Mouse (Mus musculus) heart, embryonic 14.5 days (tissue): ENCODE measurements around the gene Tmeff1. TPM values are rescaled to one million over a fixed set of nuclear protein-coding genes. Genes with fewer than 3 reads are reported as not detected.

Experiments used
- ATAC-seq: fragments of 200-750 bp; cut with Nextera tagmentation; 2 replicates; pipeline ENCODE4 v1.8.0; 2017; ENCODE audit warnings: low read depth, moderate TSS enrichment; ENCODE audit not compliant: insufficient number of reproducible peaks, insufficient read depth, low FRiP score
- H3K27ac ChIP-seq, 2 experiments: fragments of 200-500 bp in 1 of 2; fragments of 300-500 bp in 1 of 2; sonication (generic) in 1 of 2; replicated peaks in 1 of 2; 2 replicates each; pipeline ENCODE4 v1.5.1; 2012 to 2014; ENCODE audit warnings: low read depth in 2 of 2, low read length in 2 of 2, control low read depth in 1 of 2, mild to moderate bottlenecking in 1 of 2, mixed read lengths in 1 of 2; ENCODE audit not compliant: control insufficient read depth in 1 of 2, insufficient read depth in 1 of 2
- H3K27me3 ChIP-seq: fragments of 300-500 bp; sonication (generic); 2 replicates; pipeline ENCODE4 v1.6.1; 2014; ENCODE audit warnings: mild to moderate bottlenecking, low read length, control low read depth; ENCODE audit not compliant: control insufficient read depth, insufficient read depth
- H3K36me3 ChIP-seq: fragments of 300-500 bp; sonication (generic); 2 replicates; pipeline ENCODE4 v1.6.1; 2014; ENCODE audit warnings: mild to moderate bottlenecking, control low read depth, low read length, mixed read lengths; ENCODE audit not compliant: control insufficient read depth, insufficient read depth
- H3K4me1 ChIP-seq, 2 experiments: fragments of 200-500 bp in 1 of 2; fragments of 300-500 bp in 1 of 2; sonication (generic) in 1 of 2; 2 replicates each; pipeline ENCODE4 v1.6.1; 2012 to 2014; ENCODE audit warnings: low read length in 2 of 2, control low read depth in 1 of 2, mixed read lengths in 1 of 2; ENCODE audit not compliant: control insufficient read depth in 2 of 2, insufficient read depth in 2 of 2
- H3K4me2 ChIP-seq: fragments of 300-500 bp; sonication (generic); 2 replicates; pipeline ENCODE4 v1.6.1; 2014; ENCODE audit warnings: mild to moderate bottlenecking, low read length
- H3K4me3 ChIP-seq, 2 experiments: fragments of 200-500 bp in 1 of 2; fragments of 300-500 bp in 1 of 2; sonication (generic) in 1 of 2; 2 replicates each; pipeline ENCODE4 v1.5.1; 2012 to 2014; ENCODE audit warnings: low read length in 2 of 2, mild to moderate bottlenecking in 2 of 2, control low read depth in 1 of 2, low read depth in 1 of 2, moderate library complexity in 1 of 2; ENCODE audit not compliant: control insufficient read depth in 1 of 2, insufficient read depth in 1 of 2
- H3K9ac ChIP-seq: fragments of 300-500 bp; sonication (generic); 2 replicates; pipeline ENCODE4 v1.6.1; 2014; ENCODE audit warnings: mild to moderate bottlenecking, low read length
- H3K9me3 ChIP-seq: fragments of 300-500 bp; sonication (generic); 2 replicates; pipeline ENCODE4 v1.6.1; 2016; ENCODE audit warnings: low read length, control low read depth; ENCODE audit not compliant: control insufficient read depth
- WGBS: fragments of 180-500 bp; shearing (Covaris S2); extraction: QIAGEN DNeasy Blood & Tissue Kit; methylation state at CpG from one replicate; pipeline ENCODE4 v1.1.7; 2014; 5-methylcytosine and 5-hydroxymethylcytosine counted together
- polyA plus RNA-seq: library from polyadenylated mRNA; unstranded; fragments of >200 nt; fragmentation: Nextera tagmentation; extraction: Ambion mirVana; gene quantifications from 2 replicates; pipeline ENCODE4 v1.2.1, GENCODE M21; 2014

Tmeff1 gene
- polyA plus RNA-seq, 1 experiment from 2014 or later: 41.8 TPM

GRCm38 (mm10) chr4:48646143-48646542 is 61.2 kb downstream of the Tmeff1 start:
- H3K4me2 ChIP-seq: no peak overlapping the region
- WGBS: 92% methylated on average over 5 of the region's 5 CpGs
- H3K9me3 ChIP-seq: no peaks in the 10 kb centered on the region
- no peak overlapping the region for H3K4me3 ChIP-seq
- peaks cover 59% of the 10 kb centered on the region for H3K36me3 ChIP-seq
- no peaks in the 10 kb centered on the region for H3K27me3 ChIP-seq
- no peak for ATAC-seq
- H3K27ac ChIP-seq: no peak overlapping the region
- H3K4me1 ChIP-seq: no peaks in the 10 kb centered on the region
- H3K9ac ChIP-seq: no peak overlapping the region

DNA sequence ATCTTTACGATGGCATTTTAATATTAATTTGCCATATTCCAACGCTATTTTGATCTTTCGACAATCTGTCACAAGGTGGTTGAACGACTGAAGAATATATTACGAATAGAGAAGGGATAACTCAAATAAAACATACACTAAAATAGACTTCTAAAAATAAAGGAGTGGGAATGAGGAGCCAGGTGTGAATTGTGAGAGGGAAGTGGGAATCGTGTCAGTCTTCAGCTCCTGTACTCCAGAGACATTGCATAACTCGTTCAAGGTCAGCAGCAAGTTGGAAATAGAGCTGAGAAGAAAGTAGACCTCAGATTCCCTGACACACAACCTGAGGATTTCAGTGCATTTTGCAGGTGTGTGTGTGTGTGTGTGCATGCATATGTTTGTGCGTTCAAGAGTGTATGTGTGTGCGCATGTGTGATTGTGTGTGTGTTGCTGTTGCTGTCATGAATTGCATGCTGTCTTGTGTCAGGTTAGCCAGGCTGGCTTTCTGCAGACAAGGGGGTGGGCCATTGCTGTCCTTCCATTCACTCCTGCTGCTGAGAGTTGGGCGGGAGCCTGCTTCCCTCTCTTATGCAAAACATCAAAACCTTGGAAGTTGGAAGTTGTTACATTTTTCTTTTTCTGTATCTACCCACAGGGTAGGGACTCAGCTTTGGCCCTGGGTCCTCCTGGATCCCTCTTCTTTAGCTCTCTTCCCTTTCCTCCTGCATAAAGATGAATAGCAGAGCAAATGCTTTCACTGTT is 65.8 kb downstream of the Tmeff1 start:
- 83% methylated on average over 10 of the region's 10 CpGs for WGBS
- H3K4me1 ChIP-seq: no peaks in the 10 kb centered on the region
- no peak overlapping the region for H3K4me2 ChIP-seq
- no peak for ATAC-seq
- H3K27ac ChIP-seq: no peak overlapping the region
- no peak overlapping the region for H3K4me3 ChIP-seq
- no peaks in the 10 kb centered on the region for H3K9me3 ChIP-seq
- no peak overlapping the region for H3K9ac ChIP-seq
- H3K36me3 ChIP-seq: peaks cover 57% of the 10 kb centered on the region
- H3K27me3 ChIP-seq: no peaks in the 10 kb centered on the region

GRCm38 (mm10) chr4:48654118-48654517 is 69.1 kb downstream of the Tmeff1 start:
- no peaks in the 10 kb centered on the region for H3K4me1 ChIP-seq
- no peaks in the 10 kb centered on the region for H3K27me3 ChIP-seq
- H3K9ac ChIP-seq: no peak overlapping the region
- no peak overlapping the region for H3K4me3 ChIP-seq
- H3K27ac ChIP-seq: no peak overlapping the region
- no peaks in the 10 kb centered on the region for H3K9me3 ChIP-seq
- 86% methylated on average over 4 of the region's 4 CpGs for WGBS
- ATAC-seq: no peak
- peaks cover 52% of the 10 kb centered on the region for H3K36me3 ChIP-seq
- H3K4me2 ChIP-seq: no peak overlapping the region

GRCm38 (mm10) chr4:48656530-48656929 is 71.6 kb downstream of the Tmeff1 start:
- H3K36me3 ChIP-seq: peaks cover 49% of the 10 kb centered on the region
- 92% methylated on average over 8 of the region's 8 CpGs for WGBS
- H3K4me2 ChIP-seq: no peak overlapping the region
- H3K9me3 ChIP-seq: no peaks in the 10 kb centered on the region
- no peak overlapping the region for H3K4me3 ChIP-seq
- H3K4me1 ChIP-seq: peaks cover 2 to 5% of the 10 kb centered on the region in 2 experiments; a peak in 1 of 4 replicates
- no peaks in the 10 kb centered on the region for H3K27me3 ChIP-seq
- ATAC-seq: no peak
- H3K27ac ChIP-seq: no peak overlapping the region
- no peak overlapping the region for H3K9ac ChIP-seq

DNA sequence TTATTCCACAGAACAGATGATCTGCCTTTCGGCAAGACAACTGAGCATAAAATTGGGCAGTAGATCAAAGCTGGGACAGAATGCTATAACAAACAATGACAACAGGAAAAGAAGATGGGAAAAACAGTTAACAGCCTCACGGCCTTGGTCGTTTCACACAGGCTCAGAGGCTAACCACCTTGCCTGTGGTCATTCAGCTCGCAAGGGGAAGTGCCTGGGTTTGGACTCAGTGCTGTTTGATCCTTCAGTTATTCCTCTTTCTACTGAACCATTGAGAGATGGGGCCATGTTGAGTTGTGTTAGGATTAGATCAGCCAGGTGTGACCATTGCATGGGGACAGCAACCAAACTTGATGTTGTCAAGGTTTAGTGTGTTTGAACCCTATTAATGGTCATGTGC is 75.2 kb downstream of the Tmeff1 start:
- H3K9ac ChIP-seq: no peak overlapping the region
- H3K27me3 ChIP-seq: no peaks in the 10 kb centered on the region
- WGBS: 88% methylated on average over 4 of the region's 4 CpGs
- no peak overlapping the region for H3K27ac ChIP-seq
- H3K4me3 ChIP-seq: no peak overlapping the region
- H3K36me3 ChIP-seq: peaks cover 45% of the 10 kb centered on the region
- peaks cover 6 to 16% of the 10 kb centered on the region in 2 experiments; a peak in 3 of 4 replicates for H3K4me1 ChIP-seq
- ATAC-seq: no peak
- H3K9me3 ChIP-seq: no peaks in the 10 kb centered on the region
- no peak overlapping the region for H3K4me2 ChIP-seq

DNA sequence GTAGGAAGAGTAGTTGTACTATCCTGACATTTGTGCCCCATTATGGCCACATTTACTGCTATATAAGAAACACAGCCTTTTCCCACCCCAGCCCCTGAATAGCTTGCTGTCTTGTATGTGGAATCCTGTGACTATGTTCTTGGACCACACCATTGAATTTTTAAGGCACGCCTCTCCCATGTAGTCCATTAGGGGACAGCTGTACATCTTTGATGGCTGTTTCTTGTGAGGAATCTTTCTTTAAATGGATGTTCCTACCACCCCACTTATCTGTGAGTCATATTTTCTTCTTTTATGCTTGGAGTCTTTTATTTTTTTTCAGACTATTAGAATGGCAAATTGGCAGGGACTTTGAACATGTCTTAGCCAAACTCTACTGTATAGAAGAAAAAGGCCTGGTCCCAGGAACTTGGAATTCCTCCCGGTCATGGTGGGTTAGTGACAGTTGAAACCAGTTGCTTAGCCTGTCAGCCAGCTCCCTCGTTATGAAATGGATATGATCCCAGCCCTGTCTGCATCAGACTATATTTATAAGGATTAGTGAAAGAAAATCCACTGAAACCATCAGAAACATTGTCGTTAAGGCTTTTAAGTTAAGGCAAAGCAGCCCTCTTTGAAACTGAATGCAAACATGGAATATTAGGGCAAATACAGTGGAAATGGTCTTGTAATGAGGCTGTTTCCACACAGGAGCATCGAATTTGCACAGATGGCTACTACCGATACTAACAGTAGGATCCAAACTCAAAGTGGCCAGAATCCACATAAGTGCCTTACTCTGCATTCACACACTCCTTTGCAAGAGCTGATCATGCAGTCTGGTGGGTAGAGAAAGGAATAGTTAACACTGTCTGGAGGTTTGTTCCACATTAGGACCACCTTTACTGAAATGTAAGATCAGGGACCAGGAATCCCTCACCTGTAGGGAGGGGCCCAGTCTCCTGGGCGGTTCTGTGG is 75.9 kb downstream of the Tmeff1 start:
- Histone ChIP-seq H3K4me3 (no peak overlapping the region), H3K4me1 (peaks cover 6 to 16% of the 10 kb centered on the region in 2 experiments; a peak in 3 of 4 replicates), H3K27ac (no peak overlapping the region), H3K9me3 (no peaks in the 10 kb centered on the region), H3K9ac (no peak overlapping the region), H3K36me3 (peaks cover 45% of the 10 kb centered on the region), H3K27me3 (no peaks in the 10 kb centered on the region), H3K4me2 (no peak overlapping the region)
- no peak for ATAC-seq
- WGBS: 87% methylated on average over 7 of the region's 7 CpGs

DNA sequence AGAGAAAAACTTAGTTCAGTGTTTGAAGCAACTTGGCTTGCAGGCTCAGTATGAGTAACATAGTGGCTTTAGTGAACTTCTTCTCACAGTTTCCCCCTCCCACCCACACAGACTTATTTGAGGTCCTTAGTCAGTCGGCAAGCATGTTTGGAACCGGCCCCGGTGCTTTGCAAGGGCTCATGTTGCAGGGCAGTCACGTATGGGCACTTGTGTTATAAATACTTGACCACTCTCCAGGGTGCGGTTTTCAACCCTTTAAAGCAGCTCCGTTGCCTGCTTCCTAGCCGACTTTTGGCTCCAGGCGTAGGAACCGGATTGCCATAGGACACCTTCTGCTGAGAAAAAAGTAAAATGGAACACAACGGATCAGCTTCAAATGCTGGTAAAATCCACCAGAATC is 78.3 kb downstream of the Tmeff1 start, which contains the start of gene Cavin4:
TSS of gene Cavin4 (plus strand) at position 244 of the 400 bp plus-strand sequence.
- Histone ChIP-seq H3K9ac (peak within 1 kb of the TSS; percentile 25; the same call in 1 of the 2 replicates), H3K9me3 (no peaks in the 10 kb centered on the region), H3K4me1 (peaks cover 6 to 16% of the 10 kb centered on the region in 2 experiments; a peak in 3 of 4 replicates), H3K27me3 (no peaks in the 10 kb centered on the region), H3K27ac (peak within 1 kb of the TSS; percentile 52 to 70), H3K4me2 (peak within 1 kb of the TSS; percentile 25; the same call in 1 of the 2 replicates), H3K4me3 (no peak within 1 kb of the TSS), H3K36me3 (peaks cover 42% of the 10 kb centered on the region)
- ATAC-seq: peak; percentile 76
- 62% methylated on average over 10 of the region's 10 CpGs for WGBS
